Mouse (Mus musculus) left cerebral cortex, adult 2 months (tissue): ENCODE data around the gene Tmeff1. TPM values are rescaled to one million over a fixed set of nuclear protein-coding genes. Genes with fewer than 3 reads are reported as not detected.

Experiments used
- DNase-seq, 2 experiments: peaks; one replicate each; pipeline ENCODE4 v3.0.0; 2021 to 2022; ENCODE audit warnings: low spot score in 2 of 2, mixed read lengths in 1 of 2; ENCODE audit errors: extremely low spot score in 1 of 2
- H3K27ac ChIP-seq: fragments of 200-600 bp; 2 replicates; pipeline ENCODE4 v1.8.1; 2022
- H3K4me3 ChIP-seq: fragments of 200-600 bp; 2 replicates; pipeline ENCODE4 v1.8.1; 2022
- CTCF ChIP-seq: fragments of 200-600 bp; IDR thresholded peaks from 2 replicates; pipeline ENCODE4 v1.8.1; 2022; ENCODE audit warnings: antibody characterized with exemption, mild to moderate bottlenecking, moderate library complexity
- intact Hi-C: fragments of 180-260 bp; cut with DNase I; formaldehyde crosslinking; loops from one replicate; pipeline ENCODE4 v1.15.1; 2025
- total RNA-seq, 2 experiments: library from RNA; stranded (reverse); gene quantifications; 2 replicates each; pipeline ENCODE4 v1.2.3; 2021

The Tmeff1 gene
- total RNA-seq, 2 experiments from 2014 or later, result 113 to 119 TPM

DNA sequence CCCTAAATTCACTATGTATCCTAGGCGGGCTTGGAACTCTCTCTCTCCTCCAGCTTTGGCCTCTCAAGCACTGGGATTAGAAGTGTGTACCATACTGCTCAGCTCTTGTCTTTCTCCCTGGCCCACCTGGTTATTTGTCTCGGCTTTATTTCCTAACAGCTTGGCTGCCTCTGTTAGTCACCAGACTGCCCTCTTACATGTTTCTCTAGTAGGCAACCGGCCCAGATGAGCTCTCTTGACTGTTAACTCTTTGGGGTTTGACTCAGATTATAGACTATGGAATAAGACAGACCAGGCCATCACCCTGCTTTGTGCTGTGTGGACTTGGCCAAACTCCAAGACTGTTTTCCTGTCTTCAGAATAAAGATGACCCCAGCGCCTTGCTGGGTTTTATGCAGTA, 6.6 kb upstream of the Tmeff1 start:
- intact Hi-C loops, result no loop called here
- no peak for TF ChIP-seq CTCF
- no peak overlapping the region for H3K4me3 ChIP-seq
- H3K27ac ChIP-seq, result no peak overlapping the region
- no peak for DNase-seq

DNA sequence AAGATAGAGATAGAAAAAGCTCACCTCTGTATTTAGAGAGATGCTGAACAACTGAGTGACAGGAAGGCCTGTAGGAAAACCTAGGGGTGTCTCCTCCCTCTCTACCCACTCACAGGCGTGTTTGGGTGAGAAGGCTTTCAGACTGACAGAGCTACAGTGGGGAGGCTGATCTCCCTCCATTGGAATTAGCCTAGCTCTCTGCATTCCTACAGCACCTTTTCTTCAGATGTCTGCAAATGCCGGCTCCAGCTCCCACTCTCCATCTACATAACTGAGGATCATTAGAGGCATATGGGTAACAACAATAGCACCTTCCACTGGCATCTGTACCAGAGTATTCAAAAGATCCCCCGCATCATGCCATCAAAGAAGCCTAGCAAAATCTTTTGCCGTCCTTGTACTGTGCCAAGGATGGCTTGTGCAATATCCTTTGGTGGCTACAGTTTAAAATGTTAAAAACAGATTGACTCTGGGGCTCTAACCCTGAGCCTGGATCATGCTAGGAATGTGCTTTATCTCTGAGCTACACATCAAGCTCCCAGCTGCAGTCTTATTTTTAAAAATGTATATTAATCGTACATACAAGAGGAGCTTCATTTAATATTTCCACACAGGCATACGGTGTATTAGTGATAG, 5.4 kb upstream of the Tmeff1 start:
- DNase-seq, result no peak
- Histone ChIP-seq H3K27ac (no peak overlapping the region), H3K4me3 (no peak overlapping the region)
- TF ChIP-seq CTCF, result no peak
- intact Hi-C loops, result no loop called here

DNA sequence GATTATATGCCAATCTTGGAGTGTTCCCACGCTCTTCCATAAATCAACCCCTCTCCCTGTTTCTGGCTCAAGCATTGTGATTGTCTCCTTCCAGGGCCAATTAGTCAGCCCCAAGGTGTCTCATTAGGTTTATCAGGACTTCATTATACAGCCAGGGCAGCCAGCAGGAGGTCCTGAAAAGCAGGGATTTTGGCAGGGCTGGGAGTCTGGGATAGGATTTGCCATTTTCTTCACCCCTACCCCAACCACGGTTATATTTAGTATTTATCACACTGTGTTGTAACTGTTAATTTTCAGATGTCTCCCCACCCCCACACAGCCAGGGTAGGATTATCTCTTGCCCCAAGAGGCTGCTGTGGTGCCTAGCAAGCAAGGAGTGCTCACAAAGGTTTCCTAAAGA, 3.8 kb upstream of the Tmeff1 start:
- intact Hi-C loops, result no loop called here
- Histone ChIP-seq H3K4me3 (no peak overlapping the region), H3K27ac (no peak overlapping the region)
- no peak for DNase-seq
- TF ChIP-seq CTCF, result no peak

DNA sequence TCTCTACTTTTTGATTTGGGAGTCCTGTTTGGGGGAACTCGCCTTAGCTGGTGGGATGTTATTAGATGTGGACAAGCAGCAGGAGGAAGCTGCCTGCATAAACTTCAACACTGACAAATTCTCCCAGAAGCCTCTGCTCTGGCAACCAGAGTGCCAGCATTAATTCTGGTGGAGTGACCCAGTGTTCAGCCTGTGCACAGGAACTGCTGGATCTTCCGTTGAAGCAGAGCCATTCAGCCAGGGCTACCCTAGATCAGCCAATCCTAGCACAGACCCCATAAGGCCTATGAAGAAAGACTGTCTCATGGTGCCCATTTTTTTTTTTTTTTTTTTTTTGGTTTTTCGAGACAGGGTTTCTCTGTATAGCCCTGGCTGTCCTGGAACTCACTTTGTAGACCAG, 3.0 kb upstream of the Tmeff1 start:
- no peak overlapping the region for H3K4me3 ChIP-seq
- H3K27ac ChIP-seq, result no peak overlapping the region
- intact Hi-C loops, result no loop called here

DNA sequence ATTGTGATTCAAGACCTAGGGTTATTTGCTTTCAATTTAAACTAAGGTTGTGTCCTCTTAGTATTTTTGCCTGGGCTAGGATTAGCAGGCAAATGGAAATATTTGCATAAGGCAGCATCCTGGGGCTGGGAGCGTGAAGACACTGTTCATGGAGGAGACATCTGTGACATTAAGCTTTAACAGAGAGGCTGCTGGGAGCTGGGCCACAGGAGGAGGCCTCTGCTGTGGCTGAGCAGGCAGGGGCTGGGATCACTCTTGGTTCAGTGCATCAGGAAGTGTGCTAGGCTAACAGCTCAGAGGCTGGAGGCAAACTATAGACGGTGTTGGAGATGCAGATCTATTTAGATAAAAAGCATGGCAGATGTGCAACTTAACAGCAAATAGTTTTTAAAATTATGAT, 2.0 kb upstream of the Tmeff1 start:
- DNase-seq, result no peak
- Histone ChIP-seq H3K27ac (no peak overlapping the region), H3K4me3 (no peak overlapping the region)
- TF ChIP-seq CTCF, result no peak
- intact Hi-C loops, result no loop called here

More for the DNA sequence above, 3.0 kb upstream of the Tmeff1 start:
- no peak for TF ChIP-seq CTCF
- no peak for DNase-seq

DNA sequence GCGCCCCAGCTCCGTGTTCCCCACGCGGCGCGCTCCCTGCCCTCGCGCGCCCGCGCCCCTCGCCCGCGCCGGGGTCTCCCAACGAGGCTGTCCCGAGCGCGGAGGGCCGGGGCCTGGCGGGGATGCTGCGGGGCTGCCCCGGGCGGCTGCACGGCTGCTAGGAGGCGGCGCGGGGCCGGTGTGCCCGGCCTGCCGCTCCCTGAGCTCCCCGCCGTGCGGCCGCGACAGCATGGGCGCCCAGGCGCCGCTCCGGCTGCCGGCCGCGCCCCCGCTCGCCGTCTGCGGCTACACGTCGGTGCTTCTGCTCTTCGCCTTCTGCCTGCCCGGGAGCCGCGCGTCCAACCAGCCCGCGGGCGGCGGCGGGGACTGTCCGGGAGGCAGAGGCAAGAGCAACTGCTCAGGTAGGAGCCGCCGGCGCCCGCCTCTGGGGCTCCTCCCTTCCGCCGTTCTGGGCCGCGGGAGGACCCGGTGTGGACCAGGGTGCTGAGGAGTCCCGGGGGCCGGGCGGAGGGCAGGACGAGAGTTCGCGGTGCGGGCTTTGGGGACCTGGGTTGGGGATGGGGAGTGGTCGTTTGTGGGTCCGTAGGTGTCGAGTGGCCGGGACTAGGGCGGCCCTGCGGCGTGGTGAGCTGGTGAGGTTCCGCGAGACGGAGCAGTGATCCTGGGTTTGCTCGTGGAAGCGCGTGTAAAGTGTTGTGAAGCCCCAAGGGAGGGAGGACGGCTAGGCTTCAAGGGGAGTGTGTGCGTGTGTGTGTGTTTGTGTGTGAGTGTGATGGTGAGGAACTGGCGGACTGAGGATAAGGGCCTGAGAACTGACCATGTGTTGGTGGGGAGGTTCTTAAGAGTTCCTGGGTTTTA, 496 bp downstream of the Tmeff1 start:
- intact Hi-C loops, result loop anchor here (2.0 kb wide), 1 partner anchor 95 kb away; no protein-coding TSS in a partner anchor
- Histone ChIP-seq H3K4me3 (peak overlapping the region; percentile 70), H3K27ac (peak overlapping the region; percentile 86)
- TF ChIP-seq CTCF, result no peak
- DNase-seq, result peak; percentile 37 to 58

DNA sequence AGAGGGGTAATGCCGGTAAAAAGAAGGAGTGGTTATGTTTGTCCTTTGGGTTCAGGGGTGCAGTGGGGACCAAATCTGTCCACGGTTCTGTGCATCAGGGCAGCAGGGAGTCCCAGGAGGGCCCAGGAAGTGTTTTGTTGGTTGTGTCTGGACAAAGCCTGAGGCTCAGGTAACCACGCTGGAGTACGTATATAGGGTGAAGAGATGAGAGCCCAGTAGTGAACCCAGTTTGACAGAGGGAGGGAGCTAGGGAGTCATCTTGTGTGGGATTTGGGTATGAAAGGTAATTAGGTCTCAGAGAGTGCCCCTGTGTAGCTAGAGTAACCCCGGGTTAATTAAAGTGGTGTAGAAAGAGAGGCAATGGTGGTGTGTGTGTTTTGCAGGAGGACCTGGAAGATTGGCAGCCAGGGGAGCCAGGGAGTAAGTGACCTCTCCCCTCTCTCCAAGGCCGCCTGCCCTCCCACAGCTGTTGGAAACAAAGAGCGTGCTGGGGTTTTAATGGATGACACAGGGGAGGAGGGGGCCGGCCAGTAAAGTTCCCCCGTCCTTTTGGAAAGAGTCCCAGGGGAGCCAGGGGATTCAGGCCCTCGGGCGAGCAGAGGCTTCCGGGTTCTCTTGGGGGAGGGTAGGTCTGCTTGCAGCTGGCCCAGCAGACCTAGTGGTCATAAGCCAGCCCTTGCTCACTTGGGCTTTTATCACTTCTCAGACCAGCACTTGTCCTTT, 1.3 kb downstream of the Tmeff1 start:
- peak in 1 of 2 experiments; percentile 33 for DNase-seq
- Histone ChIP-seq H3K27ac (peak overlapping the region; percentile 86), H3K4me3 (peak overlapping the region; percentile 70)
- no peak for TF ChIP-seq CTCF
- intact Hi-C loops, result no loop called here

DNA sequence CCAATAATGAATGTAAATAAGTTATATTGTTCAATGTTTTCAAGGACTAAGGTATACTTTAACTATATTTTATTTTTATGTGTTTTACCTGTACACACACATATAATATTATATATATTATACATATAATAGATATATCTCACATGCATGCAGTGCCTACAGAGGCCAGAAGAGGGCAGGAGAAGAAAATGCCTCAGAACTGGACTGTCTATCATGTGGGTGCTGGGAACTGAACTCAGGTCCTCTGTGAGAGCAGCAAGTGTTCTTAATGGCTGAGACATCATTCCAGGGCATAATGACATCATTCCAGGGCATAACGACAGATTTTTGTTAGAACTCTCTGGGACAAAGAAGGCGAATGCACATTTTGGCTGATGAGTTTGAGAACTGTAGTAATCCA, 2.6 kb downstream of the Tmeff1 start:
- Histone ChIP-seq H3K4me3 (no peak overlapping the region), H3K27ac (no peak overlapping the region)
- intact Hi-C loops, result no loop called here
- DNase-seq, result no peak
- peak; percentile 49 for TF ChIP-seq CTCF

DNA sequence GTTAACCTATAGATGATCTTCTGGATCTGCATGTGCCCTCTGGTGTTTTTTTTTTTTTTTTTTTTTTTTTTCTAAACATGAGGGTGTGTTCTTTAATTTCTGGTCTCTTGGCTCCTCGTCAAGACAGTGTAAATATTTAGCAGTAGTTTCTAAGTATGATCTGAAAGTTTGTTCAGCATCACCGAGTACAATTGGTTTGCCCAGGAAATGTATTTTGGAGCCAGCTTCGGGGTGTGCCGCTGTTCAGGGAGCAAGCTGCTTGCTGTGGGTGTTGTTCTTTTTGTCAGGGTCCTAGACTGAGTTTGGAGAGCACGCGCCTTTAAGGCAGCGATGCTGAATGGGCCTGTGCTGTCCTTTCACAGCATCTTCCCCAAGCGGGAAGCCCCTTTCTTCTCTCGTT, 3.6 kb downstream of the Tmeff1 start:
- DNase-seq, result no peak
- intact Hi-C loops, result no loop called here
- Histone ChIP-seq H3K27ac (peak overlapping the region; percentile 9; the same call in 1 of the 2 replicates), H3K4me3 (no peak overlapping the region)
- TF ChIP-seq CTCF, result no peak

DNA sequence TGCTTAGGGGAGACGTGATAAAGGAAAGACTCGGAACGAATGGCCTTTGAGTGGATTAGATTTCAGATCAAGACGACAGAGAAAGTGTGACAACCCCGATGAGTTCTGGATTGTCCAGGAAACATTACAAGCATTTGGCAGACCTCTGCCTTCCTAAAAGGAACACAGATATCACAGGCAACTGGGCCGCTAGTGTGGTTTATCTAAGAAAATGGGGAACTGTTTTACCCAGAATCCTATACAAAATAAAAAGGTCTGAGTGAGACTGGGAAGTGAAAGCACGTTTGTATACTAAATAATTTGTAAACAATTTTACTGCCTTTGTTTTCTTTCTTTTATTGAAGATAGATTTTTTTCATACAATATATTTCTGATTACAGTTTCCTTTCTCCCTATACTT, 5.9 kb downstream of the Tmeff1 start:
- no peak for TF ChIP-seq CTCF
- Histone ChIP-seq H3K27ac (no peak overlapping the region), H3K4me3 (no peak overlapping the region)
- intact Hi-C loops, result no loop called here
- DNase-seq, result no peak

DNA sequence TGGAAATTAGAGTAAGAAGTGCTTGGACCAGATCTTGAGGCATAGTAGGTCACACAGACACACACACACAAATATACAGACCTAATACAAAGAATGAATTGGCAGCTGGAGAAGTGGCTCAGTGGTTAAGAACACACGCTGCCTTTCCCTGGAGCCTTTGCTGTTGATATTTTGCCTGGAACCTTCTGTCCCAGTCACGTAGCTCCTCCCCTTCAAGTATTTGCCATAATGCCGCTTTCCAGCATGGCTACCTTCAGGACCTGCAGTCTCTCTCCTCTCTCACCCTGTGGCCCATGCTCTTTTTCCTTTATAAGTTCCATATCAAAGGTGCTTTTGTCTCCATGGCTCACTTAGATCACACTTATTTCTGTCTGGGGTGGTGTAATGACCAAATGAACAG, 6.4 kb downstream of the Tmeff1 start:
- intact Hi-C loops, result no loop called here

DNA sequence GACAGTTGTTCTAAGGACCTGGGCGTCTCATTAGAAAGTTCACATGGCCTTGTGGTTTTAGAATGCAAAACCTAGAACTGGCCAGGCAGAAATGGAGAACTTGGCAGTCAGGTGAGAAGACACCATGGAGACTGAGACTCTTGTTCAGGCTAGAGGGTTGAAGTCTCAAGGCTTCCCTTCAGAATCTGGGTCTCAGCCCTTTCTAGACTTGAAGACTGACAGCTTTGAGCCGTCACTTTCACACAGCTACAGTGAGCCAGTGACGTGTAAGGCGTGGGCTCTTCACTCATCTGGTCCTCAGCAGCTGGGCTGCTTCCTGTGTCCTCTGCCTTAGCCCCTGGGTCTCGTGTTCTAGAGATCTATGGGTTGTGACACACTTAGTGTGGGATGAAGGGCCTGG, 7.4 kb downstream of the Tmeff1 start:
- no peak for DNase-seq
- H3K4me3 ChIP-seq, result no peak overlapping the region
- intact Hi-C loops, result no loop called here
- no peak for TF ChIP-seq CTCF
- H3K27ac ChIP-seq, result no peak overlapping the region

More for the DNA sequence above, 6.4 kb downstream of the Tmeff1 start:
- Histone ChIP-seq H3K27ac (no peak overlapping the region), H3K4me3 (no peak overlapping the region)
- DNase-seq, result no peak
- no peak for TF ChIP-seq CTCF
